ENCODE assay signal across 7 mouse cellular contexts in genomic region chr5:31451878-31452561, GRCm38 (mm10). TPM values are rescaled to one million over a fixed set of nuclear protein-coding genes. Genes with fewer than 3 reads are reported as not detected.
DNase-seq lines count a peak whose midpoint lies in the region; ATAC-seq lines count a peak whose summit lies in the region.

Gene Zfp512 (plus strand): TSS chr5:31452431.

- peak within 1 kb of the TSS; percentile 48 for H3K27ac ChIP-seq in intestine, embryonic 16.5 days (ENCODE audit: low read length)
- no peak within 1 kb of the TSS for H3K27ac ChIP-seq in midbrain, embryonic 11.5 days (ENCODE audit: low read depth, low read length)

- H3K4me1 ChIP-seq in intestine, embryonic 16.5 days (ENCODE audit: control insufficient read depth, insufficient read depth, low read length) = peaks cover 14% of the 10 kb centered on the region
- H3K4me1 ChIP-seq in midbrain, embryonic 11.5 days (ENCODE audit: control insufficient read depth, insufficient read depth, low read length) = peaks cover 12% of the 10 kb centered on the region

- peak within 1 kb of the TSS; percentile 58 for H3K4me3 ChIP-seq in intestine, embryonic 16.5 days (ENCODE audit: low read length)
- H3K4me3 ChIP-seq in midbrain, embryonic 11.5 days (ENCODE audit: low read depth, low read length) = peak within 1 kb of the TSS; percentile 48

- intact Hi-C loops in left cerebral cortex, postnatal 36 days (cut with DNase I) = no loop called here

- H3K4me2 ChIP-seq in intestine, embryonic 16.5 days (ENCODE audit: low read depth, low read length) = peak within 1 kb of the TSS; percentile 83
- H3K4me2 ChIP-seq in midbrain, embryonic 11.5 days = peak within 1 kb of the TSS; percentile 77

- WGBS in intestine, embryonic 16.5 days = 6% methylated on average over 23 of the region's 23 CpGs
- WGBS in midbrain, embryonic 11.5 days = 7% methylated on average over 23 of the region's 23 CpGs

- DNase-seq in adrenal gland, adult 8-10 months = peak; percentile 96
- DNase-seq in embryo, embryonic 9.5 days (ENCODE audit: extremely low spot score) = peak; percentile 96
- peak; percentile 79 to 92 for DNase-seq in gastrocnemius, postnatal 4 days (ENCODE audit: low spot score in 2 of 2)
- peak; percentile 89 to 90 for DNase-seq in left cerebral cortex, postnatal 36 days (ENCODE audit: low spot score in 2 of 2)
- DNase-seq in midbrain, embryonic 11.5 days (ENCODE audit: low spot score, missing footprints) = peak; percentile 98
- DNase-seq in skeletal muscle tissue, adult 2 months (ENCODE audit: low read depth, low spot score) = peak; percentile 96

- ATAC-seq in intestine, embryonic 16.5 days = peak; percentile 99
- peak; percentile 99 for ATAC-seq in midbrain, embryonic 11.5 days (ENCODE audit: low FRiP score)

- H3K9ac ChIP-seq in intestine, embryonic 16.5 days (ENCODE audit: low read depth, low read length) = peak within 1 kb of the TSS; percentile 75
- peak within 1 kb of the TSS; percentile 70 for H3K9ac ChIP-seq in midbrain, embryonic 11.5 days (ENCODE audit: low read length)

- H3K27me3 ChIP-seq in intestine, embryonic 16.5 days (replicated peaks; ENCODE audit: control insufficient read depth, insufficient read depth, low read length) = no peaks in the 10 kb centered on the region
- H3K27me3 ChIP-seq in midbrain, embryonic 11.5 days (ENCODE audit: control insufficient read depth, insufficient read depth, low read length) = no peaks in the 10 kb centered on the region

- no peaks in the 10 kb centered on the region for H3K36me3 ChIP-seq in intestine, embryonic 16.5 days (ENCODE audit: control insufficient read depth, insufficient read depth, low read length)
- no peaks in the 10 kb centered on the region for H3K36me3 ChIP-seq in midbrain, embryonic 11.5 days (ENCODE audit: control insufficient read depth, insufficient read depth, low read length)

- H3K9me3 ChIP-seq in intestine, embryonic 16.5 days (ENCODE audit: control insufficient read depth, low read length) = no peaks in the 10 kb centered on the region
- H3K9me3 ChIP-seq in midbrain, embryonic 11.5 days (ENCODE audit: control insufficient read depth, low read length) = no peaks in the 10 kb centered on the region

RNA-seq across cellular contexts. Expression of gene Zfp512, which starts in this region (rescaled TPM):
- 10 to 100 TPM; 21.4 to 36.3 (median 26.8) TPM for total RNA-seq in adrenal gland, adult 8-10 months (2022)
- 10 to 100 TPM; 20.7 to 22.2 TPM for total RNA-seq in gastrocnemius, postnatal 4 days (2021)
- 28.9 and 31.2 TPM in 2 replicates for polyA plus RNA-seq in intestine, embryonic 16.5 days (2015; fragmentation: Nextera tagmentation; extraction: Ambion mirVana)
- total RNA-seq in left cerebral cortex, postnatal 36 days (2021) = 10 to 100 TPM; 45.2 to 49.6 TPM
- polyA plus RNA-seq in midbrain, embryonic 11.5 days (2014; fragmentation: Nextera tagmentation; extraction: Ambion mirVana) = 78.5 and 81.4 TPM in 2 replicates
